Mouse (Mus musculus): ENCODE data around the gene Akp3.

The Akp3 gene

GRCm38 (mm10) chr1:87155531-87156198 is 30.9 kb downstream of the Akp3 start:
- DNase-seq: no peak

GRCm38 (mm10) chr1:87156199-87156587 is 31.4 kb downstream of the Akp3 start, which contains the start of gene Ecel1:
Ecel1 (minus strand) TSS chr1:87156521.
- no peak for DNase-seq

GRCm38 (mm10) chr1:87159396-87159795 is 34.6 kb downstream of the Akp3 start:
- no peak for DNase-seq

DNA sequence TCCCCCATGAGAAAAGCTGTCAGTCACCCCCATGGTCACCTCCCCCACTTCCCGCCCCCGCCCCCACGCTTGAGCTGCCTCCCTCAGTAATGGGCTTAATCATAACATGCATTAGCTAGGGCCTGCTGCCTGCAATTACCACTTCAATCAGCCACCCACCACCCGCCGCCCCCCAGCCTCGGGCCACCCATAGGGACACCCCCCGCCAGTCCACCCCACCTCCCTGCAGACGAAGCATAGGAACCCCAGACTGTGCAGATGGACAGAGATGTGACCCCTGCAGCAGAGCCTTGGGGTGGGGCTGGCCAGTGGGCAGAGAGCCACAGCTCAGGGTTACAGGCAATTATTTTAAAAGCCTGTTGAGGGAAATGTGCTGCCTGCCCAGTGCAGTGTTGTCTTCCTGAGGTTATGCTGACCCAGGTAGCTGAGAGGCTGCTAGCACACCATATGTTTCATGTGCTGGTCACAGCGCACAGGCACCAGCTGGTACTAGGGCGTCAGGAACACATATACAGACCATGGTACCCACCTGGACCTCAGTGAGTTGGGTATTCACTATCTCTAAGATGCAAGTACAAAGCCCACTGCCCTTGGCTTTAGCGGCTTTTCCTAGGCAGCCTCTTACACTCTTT is 39.5 kb downstream of the Akp3 start:
- no peak for DNase-seq

GRCm38 (mm10) chr1:87164796-87165184 is 40.0 kb downstream of the Akp3 start:
- DNase-seq: no peak

DNA sequence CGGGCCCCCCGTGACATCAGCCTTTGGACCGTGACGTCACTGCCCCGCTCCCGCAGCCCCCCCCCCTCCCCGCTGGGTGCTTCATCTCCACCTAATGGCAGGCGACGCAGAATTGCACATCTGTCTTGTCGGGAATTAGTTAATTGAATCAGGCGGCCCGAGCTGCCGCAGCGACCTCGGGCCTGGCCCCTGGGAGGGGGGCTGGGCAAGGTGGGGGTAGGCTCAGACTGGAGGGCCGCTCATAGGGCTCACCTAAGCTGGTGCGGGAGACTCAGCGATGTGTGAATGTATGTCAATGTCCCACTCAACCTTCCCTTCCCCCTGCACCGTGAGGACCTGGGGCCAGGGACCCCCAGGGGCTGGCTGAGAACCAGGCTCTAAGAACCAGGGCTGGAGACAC is 45.7 kb downstream of the Akp3 start:
- no peak for DNase-seq

GRCm38 (mm10) chr1:87171312-87171711 is 46.5 kb downstream of the Akp3 start:
- DNase-seq: no peak

DNA sequence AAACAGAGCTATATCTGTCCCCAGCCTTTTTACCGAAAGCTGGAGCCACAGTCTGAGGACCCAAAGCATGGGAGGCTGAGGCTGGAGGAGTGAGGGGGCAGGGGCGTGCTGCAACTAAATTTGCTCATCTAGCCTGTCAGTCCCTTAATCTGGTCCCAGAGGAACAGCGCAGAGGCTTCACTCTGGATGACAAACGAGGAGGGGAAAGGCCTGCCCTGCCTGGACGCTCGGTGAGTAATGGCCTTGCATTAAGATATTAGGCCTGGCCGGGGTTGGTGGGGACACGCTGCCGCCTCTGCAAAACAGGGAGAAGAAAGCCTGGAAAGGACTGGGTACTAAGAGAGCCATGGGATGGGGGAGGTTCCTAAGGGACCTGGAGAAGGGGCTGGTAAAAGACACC is 47.5 kb downstream of the Akp3 start:
- DNase-seq: no peak

DNA sequence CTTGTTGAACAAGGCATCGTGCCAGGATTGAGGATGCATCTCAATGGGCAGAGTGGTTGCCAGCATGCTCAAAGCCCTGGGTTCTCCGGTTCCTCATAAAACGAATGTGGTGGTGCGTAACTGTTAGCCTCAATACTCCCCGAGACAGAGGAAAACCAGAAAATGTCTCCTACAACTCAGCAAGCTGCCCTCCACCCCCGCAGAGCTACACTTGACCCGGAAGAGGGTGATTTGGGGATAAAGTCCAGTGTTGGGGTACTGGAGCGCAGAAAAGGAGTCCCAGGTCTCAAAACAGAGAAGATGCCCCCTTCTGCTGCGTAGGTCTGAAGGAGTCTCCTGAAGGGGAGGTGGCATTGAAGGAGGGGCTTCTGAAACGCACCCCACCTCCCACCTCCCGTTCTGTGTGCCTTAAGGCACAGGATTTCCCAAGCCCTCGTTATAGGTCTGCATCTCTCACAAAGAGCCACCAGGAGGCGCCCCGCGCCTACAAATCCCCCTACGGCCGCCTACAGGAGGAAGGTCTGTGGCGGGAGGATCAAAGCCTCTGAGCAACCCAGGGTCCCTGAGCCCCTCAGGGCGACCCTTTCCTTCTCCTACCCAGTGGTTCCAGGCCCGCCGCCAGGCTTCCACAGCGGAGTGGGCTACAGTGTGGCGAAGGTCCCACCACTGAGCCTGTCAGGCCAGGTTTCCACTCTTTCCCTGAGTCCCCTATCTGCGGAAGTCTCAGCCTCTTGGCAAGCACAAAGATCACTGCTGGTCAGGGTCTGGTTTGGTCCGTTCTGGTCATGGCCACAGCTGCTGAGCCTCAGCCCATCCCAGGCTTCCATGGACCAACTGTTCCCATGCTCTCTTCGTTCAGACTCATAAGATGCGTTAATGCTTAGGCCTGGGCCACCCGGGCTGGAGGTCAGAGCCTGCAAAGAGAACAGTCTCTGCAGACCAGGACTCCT is 49.5 kb downstream of the Akp3 start:
- peak; percentile 43 for DNase-seq

DNA sequence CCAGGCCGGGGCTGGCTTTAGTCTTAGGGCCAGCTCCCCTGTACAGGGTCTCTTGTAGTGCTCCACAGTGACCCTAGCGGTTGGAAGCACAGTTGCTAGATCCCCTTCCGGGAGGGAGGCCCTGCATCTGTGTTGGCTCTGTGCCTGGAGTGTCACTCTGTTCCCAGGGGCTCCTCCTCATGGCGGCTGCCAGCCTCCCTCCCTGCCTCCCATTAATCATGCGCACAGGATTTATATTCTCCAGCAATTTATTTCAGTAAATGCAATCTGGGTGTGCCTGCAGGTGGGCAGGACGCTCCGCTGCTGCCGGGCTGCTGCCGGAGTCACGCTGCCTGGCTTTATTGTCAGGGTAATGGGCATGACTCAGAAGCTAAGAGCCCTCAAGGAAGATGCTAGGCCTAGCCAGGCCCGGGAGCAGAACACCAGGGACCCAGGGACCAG is 51.1 kb downstream of the Akp3 start:
- DNase-seq: peak; percentile 6
